Mouse (Mus musculus) layer of hippocampus, adult 8-10 months (tissue): Measurements from ENCODE around the gene Morc4. TPM values are rescaled to one million over a fixed set of nuclear protein-coding genes. Genes with fewer than 3 reads are reported as not detected.

ENCODE experiments used
- total RNA-seq, 4 experiments: library from RNA; stranded (reverse); gene quantifications; 2 replicates each; pipeline ENCODE4 v1.2.4; 2022

Morc4 gene
- total RNA-seq, 4 experiments from 2014 or later: 4.2 to 7.5 (median 5.2) TPM

Other genes with a start within 250 kb of the Morc4 start
- gene Tbc1d8b, start 186.7 kb downstream of the Morc4 start, total RNA-seq: 10 to 100 TPM in 3 of 4 experiments, 1 to 10 TPM in 1; 9.3 to 12.5 (median 10.9) TPM
- not detected for gene Gm15013, start 157.2 kb downstream of the Morc4 start, total RNA-seq
- not detected for gene Ripply1, start 89.3 kb downstream of the Morc4 start, total RNA-seq
- 1 to 10 TPM in 1 of 4 experiments, under 1 TPM in 3; 0.58 to 1.2 (median 0.86) TPM for gene Cldn2, start 70.8 kb downstream of the Morc4 start, total RNA-seq
- 10 to 100 TPM in 1 of 4 experiments, 1 to 10 TPM in 3; 7.7 to 14.4 (median 9.5) TPM for gene Rbm41, start 126.9 kb upstream of the Morc4 start, total RNA-seq
- 1 to 10 TPM in 3 of 4 experiments, under 1 TPM in 1; 0.67 to 1.5 (median 1.1) TPM for gene Nup62cl, start 191.0 kb upstream of the Morc4 start, total RNA-seq
- not detected for gene Pih1h3b, start 191.2 kb upstream of the Morc4 start, total RNA-seq